Mouse (Mus musculus) retina, postnatal 7 days (tissue): ENCODE results near the gene Ank2.
"Not testable (repeated sequence)": the region's sequence is repeated elsewhere in the genome, so short reads cannot be mapped to it uniquely, and the experiment has no call there.

Experiments used
- DNase-seq: peaks from one replicate; pipeline ENCODE4 v3.0.0-alpha.2; 2012; ENCODE audit warnings: low read depth, low spot score

The Ank2 gene

GRCm38 (mm10) chr3:127414438-127414837 lies 84.7 kb downstream of the Ank2 start:
- DNase-seq, result no peak

DNA sequence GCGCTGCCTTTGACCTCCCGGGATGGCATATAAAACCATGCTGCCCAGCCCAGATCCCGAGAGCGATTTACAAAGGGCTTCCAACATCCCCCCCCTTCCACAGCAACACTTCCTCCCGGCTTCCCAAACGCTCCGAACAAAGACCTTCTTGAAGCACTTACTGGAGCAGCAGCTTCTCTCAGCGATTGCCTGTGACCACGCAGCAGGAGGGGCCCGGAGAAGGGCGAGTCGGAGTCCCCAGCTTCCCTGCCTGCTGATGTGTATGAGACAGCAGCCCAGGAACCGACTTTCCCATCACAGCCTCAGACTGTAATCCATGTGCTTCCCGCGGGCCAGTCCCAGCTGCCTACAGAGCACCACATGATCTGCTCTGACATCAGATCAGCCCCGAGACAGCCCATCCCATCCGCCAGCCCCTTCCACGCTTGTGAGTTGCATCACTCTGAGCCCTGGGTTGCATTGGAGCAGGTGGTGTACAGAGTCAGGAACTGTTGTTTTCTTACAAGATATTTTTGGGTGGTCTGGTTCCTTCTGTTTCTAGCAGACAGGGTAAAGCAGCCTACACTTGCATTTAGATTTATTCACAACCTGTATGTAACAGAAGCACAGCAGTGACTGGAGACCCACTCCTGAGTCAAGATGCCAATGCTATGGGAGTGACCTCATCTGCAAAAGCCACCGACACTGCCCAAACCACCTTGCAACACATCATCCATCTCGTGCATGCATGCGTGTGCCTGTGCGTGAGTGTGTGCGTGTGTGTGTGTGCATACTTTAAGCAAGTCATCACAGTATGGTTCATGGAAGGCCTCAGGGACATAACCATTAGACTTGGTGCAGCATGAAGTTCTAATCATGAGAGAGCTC lies 90.2 kb downstream of the Ank2 start:
- DNase-seq, result peak; percentile 60

DNA sequence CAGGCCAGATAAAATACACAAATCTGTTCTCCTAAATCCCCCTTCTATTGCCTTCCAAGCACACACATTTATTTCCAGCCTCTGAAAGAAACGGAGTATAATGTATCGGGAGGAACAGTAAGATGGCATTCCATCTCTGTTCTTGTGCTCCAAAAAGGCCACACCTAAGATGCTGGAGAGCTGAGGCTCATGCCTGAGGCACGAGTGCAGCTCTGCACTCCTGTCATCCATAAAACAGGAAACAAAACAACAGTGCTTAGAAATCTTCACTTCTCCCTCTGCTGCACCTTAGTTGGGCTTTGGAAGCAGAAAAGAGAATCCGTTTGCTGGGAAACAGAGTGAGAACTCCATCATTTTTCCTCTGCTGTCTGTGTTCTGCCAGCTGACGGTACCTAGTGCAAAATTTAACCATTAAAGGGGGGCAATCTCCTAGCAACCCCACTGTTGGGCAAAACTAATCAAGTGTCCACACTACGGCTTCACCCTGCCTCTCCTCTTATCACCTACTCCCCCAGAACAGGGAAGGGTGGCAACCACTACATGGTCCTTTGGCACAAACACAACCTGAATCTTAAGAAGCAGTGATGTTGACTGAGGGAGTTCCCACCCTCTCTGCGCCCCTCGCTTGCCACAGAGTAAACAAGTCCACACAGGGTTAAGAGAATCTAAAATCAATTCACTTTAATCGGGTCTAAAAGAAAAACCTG lies 91.1 kb downstream of the Ank2 start:
- no peak for DNase-seq

DNA sequence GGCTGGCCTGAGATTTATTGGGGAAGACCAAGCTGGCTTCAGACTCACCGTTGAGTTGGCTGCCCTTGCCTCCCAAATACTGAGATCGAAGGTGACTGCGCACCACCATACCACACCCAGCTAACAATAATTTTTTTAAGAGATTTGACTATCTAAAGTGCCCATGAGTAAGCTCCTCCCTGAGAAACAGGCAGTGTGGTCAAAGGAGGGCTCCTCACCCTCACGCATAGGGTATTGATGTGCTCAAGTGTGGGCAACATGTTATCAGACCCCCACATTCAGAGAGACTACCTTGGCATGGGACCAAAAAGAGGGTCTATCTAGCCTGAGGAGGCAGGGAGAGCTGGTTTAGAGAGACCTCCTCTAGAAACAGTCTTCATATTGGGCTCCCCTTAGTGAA lies 92.3 kb downstream of the Ank2 start:
- DNase-seq, result no peak

DNA sequence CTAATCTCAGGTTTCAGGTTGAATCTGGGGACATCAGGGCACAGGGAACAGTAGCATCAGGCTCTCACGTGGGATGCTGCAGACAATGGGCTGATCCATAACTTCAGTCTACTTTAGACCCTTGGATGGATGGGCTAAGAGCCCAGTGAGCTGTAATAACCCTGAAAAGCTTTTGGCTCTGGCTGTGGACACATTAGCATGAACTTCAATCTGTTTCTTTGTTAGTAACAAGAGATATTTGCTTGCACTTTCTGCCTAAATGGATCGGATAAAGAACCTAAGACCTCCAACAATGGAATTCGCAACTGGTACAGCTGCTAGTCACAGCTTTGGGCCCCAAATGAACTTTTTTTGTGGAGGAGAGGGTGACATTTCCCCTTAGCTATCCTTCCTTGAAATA lies 94.8 kb downstream of the Ank2 start:
- DNase-seq, result no peak

GRCm38 (mm10) chr3:127400976-127401375 lies 98.2 kb downstream of the Ank2 start:
- no peak for DNase-seq

GRCm38 (mm10) chr3:127400468-127400867 lies 98.7 kb downstream of the Ank2 start:
- not testable (repeated sequence) for DNase-seq

- DNase-seq, result no peak
Measured at GRCm38 (mm10) chr3:127397774-127398173, 101.4 kb downstream of the Ank2 start.

- no peak for DNase-seq
Measured at GRCm38 (mm10) chr3:127395202-127395601, 103.9 kb downstream of the Ank2 start.

GRCm38 (mm10) chr3:127387016-127387517 lies 112.1 kb downstream of the Ank2 start:
- peak; percentile 66 for DNase-seq

- no peak for DNase-seq
Measured at GRCm38 (mm10) chr3:127383231-127383630, 115.9 kb downstream of the Ank2 start.

DNA sequence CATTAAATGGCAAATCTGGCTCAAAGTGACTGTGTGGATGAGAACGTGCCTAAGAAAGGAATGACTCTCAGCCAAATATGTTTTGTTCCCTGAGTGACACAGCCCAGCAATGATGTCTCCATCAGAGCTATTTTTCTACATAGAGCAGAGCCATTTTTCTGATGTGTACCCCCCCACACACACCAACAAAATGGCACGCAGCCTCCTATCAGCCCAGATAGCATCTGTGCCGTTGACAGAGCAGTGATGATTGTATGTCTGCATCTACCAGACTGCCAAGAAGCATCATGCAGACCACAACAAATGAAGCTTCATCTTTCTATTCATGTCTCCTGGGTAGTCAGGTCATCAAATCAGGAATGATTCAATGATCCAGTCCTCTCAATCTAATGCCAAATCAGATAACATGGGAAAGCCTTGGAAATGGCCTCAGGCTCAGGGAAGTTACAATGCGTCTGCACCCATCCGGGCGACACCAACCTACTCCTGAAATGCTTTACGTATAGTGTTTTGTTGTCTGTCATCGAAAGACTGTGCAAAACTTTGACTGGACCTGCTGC lies 122.2 kb downstream of the Ank2 start:
- no peak for DNase-seq

GRCm38 (mm10) chr3:127375956-127376660 lies 123.0 kb downstream of the Ank2 start:
- DNase-seq, result no peak

GRCm38 (mm10) chr3:127374190-127374710 lies 124.9 kb downstream of the Ank2 start:
- DNase-seq, result no peak

DNA sequence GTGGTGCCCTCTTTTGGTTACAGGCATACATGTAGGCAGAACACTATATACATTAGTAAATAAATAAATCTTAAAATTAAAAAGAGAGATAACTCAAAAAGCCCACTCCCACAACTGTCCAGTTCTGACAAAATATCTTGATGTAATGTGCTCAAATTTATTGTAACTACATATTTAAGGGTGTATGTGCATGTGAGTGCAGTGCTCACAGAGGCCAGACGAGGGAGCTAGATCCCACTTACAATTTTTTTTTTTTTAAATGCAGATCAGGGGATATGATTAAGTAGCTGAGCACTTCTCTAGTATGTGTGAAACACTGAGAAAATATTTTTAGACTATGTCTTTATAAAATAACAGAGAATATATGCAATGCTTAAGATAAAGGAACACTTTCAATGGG lies 127.4 kb downstream of the Ank2 start:
- no peak for DNase-seq

DNA sequence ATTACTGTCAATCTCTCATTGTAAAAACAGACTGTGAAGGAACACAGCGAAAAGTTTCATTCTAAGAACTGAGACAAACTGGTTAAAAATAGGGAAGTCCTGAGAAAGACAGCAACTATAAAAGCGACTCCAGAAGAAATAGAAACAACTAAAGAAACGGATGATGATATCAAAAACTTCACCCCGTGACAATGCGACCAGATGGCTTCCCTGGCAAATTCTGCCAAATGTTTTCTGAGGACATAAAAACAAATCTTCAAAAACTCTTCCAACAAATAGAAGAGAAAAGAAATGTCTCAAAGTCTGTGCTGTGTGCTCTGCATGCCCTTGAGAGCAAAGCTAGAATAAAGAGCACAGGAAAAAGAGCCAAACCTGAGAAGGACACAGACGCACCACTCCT lies 129.6 kb downstream of the Ank2 start:
- no peak for DNase-seq

DNA sequence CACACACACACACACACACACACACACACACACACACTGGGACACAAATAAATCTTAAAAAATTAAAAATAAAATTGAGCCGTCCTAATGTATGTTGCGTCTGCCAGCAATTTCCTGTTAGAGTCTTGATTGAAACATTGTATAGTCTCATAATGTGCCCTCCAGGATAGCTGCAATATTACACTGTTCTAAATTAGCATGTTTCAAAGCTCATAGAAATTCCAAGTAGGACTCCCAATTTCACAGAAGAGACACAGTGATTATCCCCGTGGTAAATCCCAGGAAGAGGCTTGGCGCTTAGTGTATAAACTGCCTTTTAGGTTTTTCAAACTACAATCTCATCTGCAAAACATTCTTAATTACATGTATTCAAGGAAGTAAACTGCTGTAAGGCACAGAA lies 131.7 kb downstream of the Ank2 start:
- no peak for DNase-seq

DNA sequence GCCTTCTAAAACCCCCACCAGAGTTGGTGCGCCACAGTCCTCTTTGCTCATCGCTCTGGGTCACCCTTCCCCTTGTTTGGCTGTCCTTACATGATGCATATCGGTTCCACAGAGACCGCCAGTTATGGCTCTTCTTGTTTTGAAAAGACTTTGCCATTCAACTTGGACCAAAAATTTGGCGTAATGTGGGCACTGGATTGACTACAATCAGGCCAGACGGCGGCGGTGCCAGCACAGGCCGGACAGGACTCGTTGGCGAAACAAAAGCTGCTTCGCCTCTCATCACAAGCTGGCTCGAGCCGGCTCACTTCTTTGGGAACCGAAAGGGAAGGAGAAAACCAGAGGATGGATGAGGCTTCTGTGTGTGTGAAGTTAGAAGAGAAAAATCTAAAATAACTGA lies 135.6 kb downstream of the Ank2 start:
- DNase-seq, result no peak

DNA sequence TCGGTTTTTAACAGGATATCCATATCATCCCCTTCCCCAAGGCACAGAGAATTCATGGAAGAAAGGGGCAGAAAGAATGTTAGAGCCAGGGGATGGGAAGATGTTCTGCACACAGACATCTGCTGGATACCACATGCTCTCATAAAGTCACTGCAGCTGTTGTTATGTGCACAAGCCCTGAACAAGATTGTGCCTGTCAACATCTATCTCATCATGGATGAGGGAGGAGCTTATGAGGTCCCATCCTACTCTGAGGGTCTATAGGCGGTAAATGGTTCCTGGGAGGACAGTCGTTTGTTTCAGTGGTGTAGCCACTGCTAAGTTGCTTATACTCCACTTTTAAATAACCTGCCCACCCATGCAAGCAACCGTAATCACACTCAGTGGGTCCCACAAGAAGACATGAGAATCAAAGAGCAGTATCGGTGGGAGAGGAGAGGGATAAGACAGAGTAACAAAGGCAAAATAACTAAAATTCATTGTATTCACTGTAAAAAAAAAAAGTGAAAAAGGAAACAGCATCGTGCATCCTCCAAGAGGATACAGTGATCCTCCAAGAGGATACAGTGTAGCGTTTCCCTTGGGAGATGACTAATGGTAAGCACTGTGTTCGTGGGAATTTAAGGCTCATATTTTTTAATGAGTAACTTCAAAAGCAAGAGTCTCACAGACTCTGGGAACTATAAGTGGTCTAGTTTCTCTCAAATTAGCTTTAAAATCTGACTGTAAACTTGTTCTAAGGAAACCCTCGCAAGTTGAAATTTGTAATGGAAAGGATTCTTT lies 136.3 kb downstream of the Ank2 start:
- DNase-seq, result no peak

- no peak for DNase-seq
Measured at GRCm38 (mm10) chr3:127361846-127362245, 137.3 kb downstream of the Ank2 start.

DNA sequence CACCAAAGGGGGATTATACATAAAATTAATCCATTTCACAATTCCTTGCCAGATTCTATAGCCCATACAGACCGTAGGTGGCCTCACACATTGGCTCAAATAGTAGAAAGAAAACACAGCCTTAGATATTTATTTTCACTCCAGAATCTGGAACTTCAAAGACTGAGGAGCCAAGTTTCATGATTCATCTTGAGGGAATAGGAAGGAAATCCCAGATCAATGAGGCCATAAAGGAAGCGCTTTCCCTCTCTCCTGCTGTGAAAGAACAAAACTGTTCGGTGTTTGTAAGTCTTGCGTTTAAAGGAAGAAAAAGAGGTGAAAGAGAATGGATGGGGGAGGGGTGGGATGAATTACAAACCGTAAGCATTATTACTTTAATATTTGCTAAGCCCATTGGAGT lies 137.8 kb downstream of the Ank2 start:
- no peak for DNase-seq
